Mouse (Mus musculus): ENCODE measurements at regions not wholly inside any gene's neighbourhood (a gene's known extent, or its start where the extent isn't known, plus 50 kb on each side); places are given as distances from the start of the nearest gene placed in this dataset.

DNA sequence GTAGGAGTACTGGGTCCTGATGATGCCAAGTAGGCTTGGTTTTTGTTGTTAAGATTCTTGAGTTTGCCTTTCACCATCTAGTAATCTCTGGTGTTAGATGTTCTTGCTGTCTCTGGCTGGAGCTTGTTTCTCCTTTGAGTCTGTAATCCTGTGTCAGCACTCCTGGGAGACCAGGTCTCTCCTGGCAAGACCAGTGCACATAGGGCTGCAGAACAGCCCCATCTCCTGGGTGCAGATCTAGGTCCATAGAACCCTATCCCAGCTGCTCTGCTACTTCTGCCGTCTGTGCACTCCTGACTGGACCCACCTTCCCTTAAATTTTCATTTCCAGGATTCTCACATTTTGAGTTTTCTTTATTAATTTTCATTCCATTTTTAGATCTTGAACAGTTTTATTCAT is 283.9 kb downstream of the Phkb start:
- no peak overlapping the region for H3K4me2 ChIP-seq (ENCODE audit: low read length)
- 90% methylated on average over 1 of the region's 1 CpGs for WGBS
- no peaks in the 10 kb centered on the region for H3K4me1 ChIP-seq (ENCODE audit: control insufficient read depth, insufficient read depth, low read length)
- no peaks in the 10 kb centered on the region for H3K27me3 ChIP-seq (replicated peaks; ENCODE audit: control insufficient read depth, insufficient read depth, low read length)
- no peaks in the 10 kb centered on the region for H3K9me3 ChIP-seq (replicated peaks; ENCODE audit: control insufficient read depth, low read length)
- H3K36me3 ChIP-seq (ENCODE audit: control insufficient read depth, insufficient read depth, low read length): no peaks in the 10 kb centered on the region
- no peak overlapping the region for H3K4me3 ChIP-seq (ENCODE audit: low read depth, low read length)
- DNase-seq (ENCODE audit: low spot score): no peak
- H3K9ac ChIP-seq (ENCODE audit: low read length): no peak overlapping the region
- ATAC-seq: no peak
- no peak overlapping the region for H3K27ac ChIP-seq (ENCODE audit: low read depth, low read length)
